In genomic region chr19:41421264-41421663, GRCm38 (mm10) we compare ENCODE assay signal across 21 mouse cellular contexts.
"Had no signal": no experiment of that assay in that cellular context is flagged by ENCODE, and none has a peak within 500 bp of the region (broad histone marks: within the 10 kb centered on the region; RNA-seq: fewer than 3 reads in every experiment).

No protein-coding gene starts in this region.

- DNase-seq: kidney, adult 18-20 months; kidney, adult 9 months; kidney, postnatal 14 days; kidney, postnatal 4 days; left cerebral cortex, postnatal 4 days; lung, adult 18-20 months; lung, postnatal 10 days; lung, postnatal 36 days; right cerebral cortex, adult 18-20 months; right cerebral cortex, postnatal 14 days; right cerebral cortex, postnatal 4 days; thymus, adult 18-20 months; thymus, postnatal 36 days had no signal

- H3K4me1 ChIP-seq: limb, embryonic 12.5 days; limb, embryonic 15.5 days; lung, embryonic 15.5 days; midbrain, embryonic 12.5 days; midbrain, embryonic 15.5 days; neural tube, embryonic 12.5 days; neural tube, embryonic 15.5 days had no signal

- H3K27ac ChIP-seq: limb, embryonic 12.5 days; limb, embryonic 15.5 days; liver, embryonic 14.5 days; lung, embryonic 15.5 days; midbrain, embryonic 12.5 days; midbrain, embryonic 15.5 days; neural tube, embryonic 12.5 days; neural tube, embryonic 15.5 days had no signal

- ATAC-seq: midbrain, embryonic 15.5 days had no signal

- H3K4me3 ChIP-seq: limb, embryonic 12.5 days; limb, embryonic 15.5 days; lung, embryonic 15.5 days; midbrain, embryonic 12.5 days; midbrain, embryonic 15.5 days; neural tube, embryonic 12.5 days; neural tube, embryonic 15.5 days had no signal

- H3K36me3 ChIP-seq: limb, embryonic 12.5 days; limb, embryonic 15.5 days; lung, embryonic 15.5 days; midbrain, embryonic 12.5 days; midbrain, embryonic 15.5 days; neural tube, embryonic 12.5 days; neural tube, embryonic 15.5 days had no signal

- H3K27me3 ChIP-seq: limb, embryonic 12.5 days; limb, embryonic 15.5 days; lung, embryonic 15.5 days; midbrain, embryonic 12.5 days; midbrain, embryonic 15.5 days; neural tube, embryonic 12.5 days; neural tube, embryonic 15.5 days had no signal

- H3K9me3 ChIP-seq: limb, embryonic 15.5 days; lung, embryonic 15.5 days; neural tube, embryonic 15.5 days had no signal
